Mouse (Mus musculus) E14TG2a.4 (cell line): ENCODE results near the gene Hoxb4.

Experiments
- CTCF ChIP-seq: conservative IDR thresholded peaks from 2 replicates; pipeline ENCODE4 v1.5.1; 2014; ENCODE audit warnings: low read length
- POU5F1 ChIP-seq: IDR thresholded peaks from 2 replicates; pipeline ENCODE4 v1.6.1; 2014; ENCODE audit warnings: low read length, borderline replicate concordance

- no peak for TF ChIP-seq CTCF
- TF ChIP-seq POU5F1: no peak
Measured at GRCm38 (mm10) chr11:96287411-96287810, 30.7 kb upstream of the Hoxb4 start.
